Mouse (Mus musculus) natural killer cell, adult 2 months (primary cell): ENCODE measurements around the gene Ptk7.
"Not testable (repeated sequence)": the region's sequence is repeated elsewhere in the genome, so short reads cannot be mapped to it uniquely, and the experiment has no call there.

ENCODE experiments used
- DNase-seq, 2 experiments: peaks; one replicate each; pipeline ENCODE4 v3.0.0; 2022; ENCODE audit warnings: low spot score in 2 of 2

Ptk7 gene

GRCm38 (mm10) chr17:46557321-46557720 lies 72.0 kb downstream of the Ptk7 start:
- DNase-seq: not testable (repeated sequence)

GRCm38 (mm10) chr17:46556584-46556945 lies 72.7 kb downstream of the Ptk7 start:
- no peak for DNase-seq

- DNase-seq: peak; percentile 91 to 93
These were observed 73.4 kb downstream of the Ptk7 start, which contains the start of gene Srf for GRCm38 (mm10) chr17:46555673-46556583. Srf (minus strand) TSS chr17:46556175.

GRCm38 (mm10) chr17:46554977-46555672 lies 74.2 kb downstream of the Ptk7 start:
- peak in 1 of 2 experiments; percentile 32 for DNase-seq

GRCm38 (mm10) chr17:46554646-46554976 lies 74.7 kb downstream of the Ptk7 start:
- DNase-seq: no peak

GRCm38 (mm10) chr17:46553926-46554325 lies 75.4 kb downstream of the Ptk7 start:
- DNase-seq: no peak

GRCm38 (mm10) chr17:46553469-46553868 lies 75.8 kb downstream of the Ptk7 start:
- no peak for DNase-seq

- peak; percentile 21 to 32 for DNase-seq
These were observed 76.4 kb downstream of the Ptk7 start for GRCm38 (mm10) chr17:46552841-46553423.

GRCm38 (mm10) chr17:46552151-46552550 lies 77.2 kb downstream of the Ptk7 start:
- DNase-seq: no peak

- DNase-seq: no peak
These were observed 77.9 kb downstream of the Ptk7 start for GRCm38 (mm10) chr17:46551369-46551768.

- no peak for DNase-seq
These were observed 78.4 kb downstream of the Ptk7 start for GRCm38 (mm10) chr17:46550904-46551303.

- no peak for DNase-seq
These were observed 79.7 kb downstream of the Ptk7 start for GRCm38 (mm10) chr17:46549642-46550041.

GRCm38 (mm10) chr17:46549193-46549592 lies 80.1 kb downstream of the Ptk7 start:
- DNase-seq: peak; percentile 44 to 61

- no peak for DNase-seq
These were observed 80.6 kb downstream of the Ptk7 start for GRCm38 (mm10) chr17:46548741-46549140.

- no peak for DNase-seq
These were observed 81.4 kb downstream of the Ptk7 start for GRCm38 (mm10) chr17:46547923-46548322.

GRCm38 (mm10) chr17:46546995-46547394 lies 82.3 kb downstream of the Ptk7 start:
- DNase-seq: no peak

- no peak for DNase-seq
These were observed 82.7 kb downstream of the Ptk7 start for GRCm38 (mm10) chr17:46546591-46546990.

GRCm38 (mm10) chr17:46545813-46546564 lies 83.3 kb downstream of the Ptk7 start, which contains the start of gene Cul9:
Cul9 (minus strand) TSS chr17:46546388.
- peak; percentile 63 to 68 for DNase-seq

- no peak for DNase-seq
These were observed 85.6 kb downstream of the Ptk7 start for GRCm38 (mm10) chr17:46543661-46544060.

- DNase-seq: peak; percentile 42 to 63
These were observed 103.6 kb downstream of the Ptk7 start for GRCm38 (mm10) chr17:46525579-46526307.

- no peak for DNase-seq
These were observed 104.2 kb downstream of the Ptk7 start for GRCm38 (mm10) chr17:46525065-46525464.
